Mouse (Mus musculus): ENCODE results near the gene Ctsf. TPM values are rescaled to one million over a fixed set of nuclear protein-coding genes. Genes with fewer than 3 reads are reported as not detected.
"Not testable (repeated sequence)": the region's sequence is repeated elsewhere in the genome, so short reads cannot be mapped to it uniquely, and the experiment has no call there.

Gene Ctsf
- polyA plus RNA-seq (2015; fragmentation: Nextera tagmentation; extraction: Ambion mirVana) = 25.2 and 26.3 TPM in 2 replicates

DNA sequence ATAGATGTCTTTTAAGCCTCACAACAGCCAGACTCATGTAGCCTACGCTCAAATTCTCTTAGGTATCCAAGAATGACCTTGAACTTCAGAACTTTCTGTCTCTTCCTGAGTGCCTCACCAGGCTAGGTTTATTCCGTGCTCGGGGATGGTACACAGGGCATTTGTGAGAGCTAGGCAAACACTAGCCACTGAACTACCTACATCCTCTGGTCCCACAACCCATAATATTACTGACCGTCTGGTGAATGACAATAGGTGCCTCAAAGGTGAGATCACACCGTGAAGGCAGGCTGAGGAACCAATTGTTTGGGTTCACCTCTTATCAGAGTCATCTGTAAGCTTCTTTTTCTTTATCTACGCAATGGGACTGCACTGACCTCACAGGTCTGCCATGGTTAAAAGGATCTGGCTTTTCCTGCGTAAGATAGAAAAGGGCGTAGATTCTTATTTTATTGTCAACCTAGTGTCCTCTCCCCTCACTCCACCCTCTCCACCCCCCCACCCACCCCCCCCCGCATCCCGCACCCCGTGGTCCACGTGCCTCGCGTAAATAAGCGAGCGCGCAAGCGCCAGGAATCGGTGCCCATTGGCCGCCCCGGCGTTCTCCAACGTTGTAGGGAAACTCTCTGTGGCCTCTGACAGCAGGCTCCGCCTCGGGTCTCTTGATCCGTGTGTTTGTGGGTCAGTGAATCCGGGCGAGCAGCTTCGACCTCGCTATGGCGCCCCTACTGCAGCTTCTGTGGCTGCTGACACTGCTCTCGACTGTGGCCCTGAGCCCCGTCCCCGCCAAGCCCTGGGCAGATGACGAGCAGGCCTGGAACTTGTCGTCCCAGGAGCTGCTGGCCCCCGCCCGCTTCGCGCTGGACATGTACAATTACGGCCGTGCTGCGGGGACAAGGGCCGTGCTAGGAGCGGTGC, at the start of gene Ctsf:
Gene Ctsf (plus strand): TSS at position 579 of the 918 bp plus-strand sequence.
- H3K9me3 ChIP-seq = no peaks in the 10 kb centered on the region
- peaks cover 10% of the 10 kb centered on the region; the same call in 1 of the 2 replicates for H3K4me1 ChIP-seq (replicated peaks)
- peak within 1 kb of the TSS; percentile 50 for H3K9ac ChIP-seq
- H3K4me2 ChIP-seq (replicated peaks) = peak within 1 kb of the TSS; percentile 98
- H3K27ac ChIP-seq = no peak within 1 kb of the TSS
- 2% methylated on average over 45 of the region's 45 CpGs for WGBS
- peak; percentile 90 for ATAC-seq
- peak within 1 kb of the TSS; percentile 51 for H3K4me3 ChIP-seq (replicated peaks)
- H3K36me3 ChIP-seq = no peaks in the 10 kb centered on the region
- H3K27me3 ChIP-seq (replicated peaks) = no peaks in the 10 kb centered on the region

DNA sequence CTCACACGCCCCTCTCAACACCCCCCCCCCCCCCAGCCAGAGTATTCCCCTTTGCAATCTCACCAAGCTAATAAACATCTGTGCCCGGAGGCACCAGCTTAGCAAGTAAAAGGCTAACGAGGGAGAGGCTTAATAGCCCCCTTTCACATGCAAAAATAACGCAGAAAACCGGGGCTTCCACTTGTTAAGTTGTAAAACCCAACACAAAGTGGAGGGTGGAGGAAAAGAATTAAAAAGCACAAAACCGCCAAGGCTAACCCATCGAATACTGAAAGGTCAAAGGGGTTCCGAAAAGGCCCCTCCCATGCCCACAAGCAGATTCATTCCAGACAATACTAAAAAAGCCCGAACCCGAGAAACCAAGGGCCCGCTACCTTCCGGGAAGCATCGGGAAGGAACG, 44.6 kb upstream of the Ctsf start:
- Histone ChIP-seq H3K9me3 (no peaks in the 10 kb centered on the region), H3K4me1 (replicated peaks) (peaks cover 7% of the 10 kb centered on the region), H3K27me3 (replicated peaks) (no peaks in the 10 kb centered on the region), H3K4me2 (replicated peaks) (peak overlapping the region; percentile 75), H3K27ac (peak overlapping the region; percentile 94; the same call in 1 of the 2 replicates), H3K9ac (peak overlapping the region; percentile 68), H3K4me3 (replicated peaks) (peak overlapping the region; percentile 78), H3K36me3 (no peaks in the 10 kb centered on the region)
- 0% methylated on average over 14 of the region's 14 CpGs for WGBS
- ATAC-seq = no peak

DNA sequence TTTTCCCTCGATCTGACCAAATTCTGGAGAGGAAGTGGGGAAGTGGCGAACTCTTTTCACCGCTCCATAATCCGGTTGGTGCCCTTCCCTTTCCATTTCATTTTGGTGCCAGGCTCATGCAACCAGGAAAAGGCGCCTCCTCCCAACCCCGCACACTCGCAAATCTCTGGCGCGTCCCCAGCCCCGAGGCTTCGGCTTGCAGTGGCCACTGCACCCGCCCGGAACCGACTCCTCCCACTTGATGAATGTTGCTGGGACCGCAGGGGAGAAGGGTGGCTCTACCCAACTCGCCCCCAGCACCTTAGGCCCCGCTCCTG, 44.2 kb upstream of the Ctsf start:
- H3K9ac ChIP-seq = peak overlapping the region; percentile 68
- H3K27ac ChIP-seq = peak overlapping the region; percentile 94
- peaks cover 7% of the 10 kb centered on the region for H3K4me1 ChIP-seq (replicated peaks)
- H3K4me3 ChIP-seq (replicated peaks) = peak overlapping the region; percentile 78
- no peaks in the 10 kb centered on the region for H3K27me3 ChIP-seq (replicated peaks)
- WGBS = 0% methylated on average over 16 of the region's 17 CpGs
- H3K36me3 ChIP-seq = no peaks in the 10 kb centered on the region
- no peak for ATAC-seq
- H3K9me3 ChIP-seq = 0 out of 2 replicates have a peak, but pooled peaks cover under 1% of the 10 kb centered on the region
- peak overlapping the region; percentile 75 for H3K4me2 ChIP-seq (replicated peaks)

DNA sequence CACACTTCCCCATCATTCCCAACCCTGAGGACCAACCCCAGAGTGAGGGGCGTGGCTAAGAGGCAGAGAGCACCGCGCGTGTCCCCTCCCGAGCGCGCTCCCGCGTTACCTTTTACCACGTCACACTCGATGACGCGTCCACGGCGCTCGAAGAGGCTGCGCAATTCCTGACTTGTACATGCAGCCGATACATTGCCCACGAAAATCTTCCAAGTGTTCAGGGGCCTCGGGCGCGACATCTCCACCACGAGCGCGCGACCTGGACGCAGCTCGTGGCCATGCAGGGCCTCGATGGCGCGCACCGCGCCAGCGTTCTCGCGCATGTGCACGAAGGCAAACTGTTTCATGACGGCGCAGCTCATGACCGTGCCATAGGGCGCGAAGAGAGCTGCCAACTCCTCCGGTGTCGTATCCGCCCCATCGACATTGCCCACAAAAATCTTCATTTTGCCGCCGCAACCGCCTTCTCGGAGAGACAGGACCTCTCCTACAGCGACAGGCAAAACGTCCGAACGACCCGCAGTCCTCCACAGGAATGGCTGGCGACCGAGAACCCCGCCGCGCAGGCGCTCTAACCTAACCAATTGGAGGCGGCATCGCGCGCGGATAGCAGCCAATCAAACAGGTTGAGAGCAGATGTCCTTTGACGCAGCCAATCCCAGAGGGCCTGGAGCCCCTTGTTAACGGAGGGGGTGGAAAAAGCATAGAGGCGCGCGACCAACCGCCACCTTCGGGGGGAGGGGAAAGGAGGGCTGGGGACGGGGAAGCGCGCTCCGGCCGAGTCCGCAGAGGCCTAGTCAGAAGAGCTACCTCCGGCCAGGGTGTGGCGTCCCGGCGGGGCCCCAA, 43.6 kb upstream of the Ctsf start, which contains the start of the genes Gm21992 and Rbm14:
Gene Gm21992 (minus strand): TSS at position 550 of the 846 bp plus-strand sequence.
Gene Rbm14 (minus strand): TSS at position 572 of the 846 bp plus-strand sequence.
- peak within 1 kb of the TSS; percentile 78 for H3K4me3 ChIP-seq (replicated peaks)
- WGBS = under 1% methylated on average over 83 of the region's 83 CpGs
- H3K4me1 ChIP-seq (replicated peaks) = peaks cover 7% of the 10 kb centered on the region
- H3K4me2 ChIP-seq (replicated peaks) = peak within 1 kb of the TSS; percentile 75
- no peaks in the 10 kb centered on the region for H3K36me3 ChIP-seq
- no peaks in the 10 kb centered on the region for H3K27me3 ChIP-seq (replicated peaks)
- H3K9ac ChIP-seq = peak within 1 kb of the TSS; percentile 89
- ATAC-seq = peak; percentile 99
- 0 out of 2 replicates have a peak, but pooled peaks cover 2% of the 10 kb centered on the region for H3K9me3 ChIP-seq
- H3K27ac ChIP-seq = peak within 1 kb of the TSS; percentile 98

DNA sequence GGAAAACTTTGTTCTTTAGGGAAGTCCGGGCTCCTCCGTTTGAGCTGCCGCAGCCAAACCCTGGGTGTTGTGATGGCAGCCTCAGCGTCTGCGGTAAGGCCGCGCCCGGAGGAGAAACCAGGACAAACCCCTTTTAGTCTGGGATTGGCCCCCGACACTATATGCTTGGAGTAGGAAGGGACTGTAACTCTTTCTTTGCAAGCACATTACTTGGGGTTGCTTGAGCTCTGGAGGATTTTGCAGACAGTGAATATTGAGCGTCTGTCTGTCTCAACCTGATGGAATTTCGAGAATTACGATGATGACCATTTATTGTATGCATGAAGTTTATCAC, 43.1 kb upstream of the Ctsf start:
- H3K9me3 ChIP-seq = 0 out of 2 replicates have a peak, but pooled peaks cover 2% of the 10 kb centered on the region
- H3K27me3 ChIP-seq (replicated peaks) = no peaks in the 10 kb centered on the region
- H3K4me3 ChIP-seq (replicated peaks) = peak overlapping the region; percentile 78
- H3K4me2 ChIP-seq (replicated peaks) = peak overlapping the region; percentile 55
- H3K27ac ChIP-seq = peak overlapping the region; percentile 98
- 2% methylated on average over 12 of the region's 12 CpGs for WGBS
- ATAC-seq = no peak; the same call in 1 of the 2 replicates
- peaks cover 7% of the 10 kb centered on the region for H3K4me1 ChIP-seq (replicated peaks)
- H3K9ac ChIP-seq = peak overlapping the region; percentile 89
- H3K36me3 ChIP-seq = no peaks in the 10 kb centered on the region

DNA sequence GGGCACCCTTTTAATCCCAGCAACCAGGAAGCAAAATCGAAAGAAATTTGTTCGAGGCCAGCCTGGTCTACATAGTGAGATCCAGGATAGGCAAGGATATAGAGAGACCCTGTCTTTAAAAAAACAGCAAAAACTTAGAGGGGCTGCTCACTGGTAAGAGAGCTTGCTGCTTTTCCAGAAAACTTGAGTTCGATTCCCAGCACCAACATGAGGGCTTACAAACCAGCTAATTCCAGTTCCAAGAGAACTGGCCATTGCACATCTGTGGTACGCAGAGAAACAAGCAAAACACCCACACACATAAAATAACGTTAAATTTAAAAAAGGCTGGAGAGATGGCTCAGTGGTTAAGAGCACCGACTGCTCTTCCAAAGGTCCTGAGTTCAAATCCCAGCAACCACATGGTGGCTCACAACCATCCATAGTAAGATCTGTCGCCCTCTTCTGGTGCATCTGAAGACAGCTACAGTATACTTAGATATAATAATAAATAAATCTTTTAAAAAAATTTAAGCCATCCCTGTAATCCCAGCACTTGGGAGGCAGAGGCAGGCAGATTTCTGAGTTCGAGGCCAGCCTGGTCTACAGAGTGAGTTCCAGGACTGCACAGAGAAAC, 42.5 kb upstream of the Ctsf start:
- H3K27ac ChIP-seq = peak overlapping the region; percentile 98
- peak overlapping the region; percentile 55 for H3K4me2 ChIP-seq (replicated peaks)
- H3K4me1 ChIP-seq (replicated peaks); H3K36me3 ChIP-seq; ATAC-seq; H3K27me3 ChIP-seq (replicated peaks); H3K9me3 ChIP-seq: not testable (repeated sequence)
- peak overlapping the region; percentile 89 for H3K9ac ChIP-seq
- 72% methylated on average over 8 of the region's 8 CpGs for WGBS
- peak overlapping the region; percentile 78 for H3K4me3 ChIP-seq (replicated peaks)

DNA sequence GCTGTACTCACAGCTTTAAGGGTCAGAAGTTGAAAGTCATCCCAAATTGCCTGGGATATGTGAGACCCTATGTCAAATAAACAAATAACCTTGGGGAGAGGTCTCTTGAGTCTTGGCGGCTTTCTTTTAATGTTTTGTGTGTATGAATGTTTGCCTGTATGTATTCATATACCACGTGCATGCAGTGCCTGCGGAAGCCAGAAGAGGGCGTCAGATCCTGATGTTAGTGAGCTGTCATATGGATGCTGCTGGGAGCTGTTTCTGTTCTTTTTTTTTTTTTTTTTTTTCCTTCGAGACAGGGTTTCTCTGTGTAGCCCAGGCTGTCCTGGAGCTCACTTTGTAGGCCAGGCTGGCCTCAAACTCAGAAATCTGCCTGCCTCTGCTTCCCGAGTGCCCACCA, 41.9 kb upstream of the Ctsf start:
- Histone ChIP-seq H3K36me3 (no peaks in the 10 kb centered on the region), H3K9me3 (0 out of 2 replicates have a peak, but pooled peaks cover 2% of the 10 kb centered on the region), H3K4me1 (replicated peaks) (peaks cover 9% of the 10 kb centered on the region), H3K9ac (no peak overlapping the region), H3K27me3 (replicated peaks) (no peaks in the 10 kb centered on the region), H3K4me3 (replicated peaks) (no peak overlapping the region), H3K27ac (no peak overlapping the region), H3K4me2 (replicated peaks) (no peak overlapping the region)
- ATAC-seq = no peak
- WGBS = 83% methylated on average over 6 of the region's 6 CpGs

DNA sequence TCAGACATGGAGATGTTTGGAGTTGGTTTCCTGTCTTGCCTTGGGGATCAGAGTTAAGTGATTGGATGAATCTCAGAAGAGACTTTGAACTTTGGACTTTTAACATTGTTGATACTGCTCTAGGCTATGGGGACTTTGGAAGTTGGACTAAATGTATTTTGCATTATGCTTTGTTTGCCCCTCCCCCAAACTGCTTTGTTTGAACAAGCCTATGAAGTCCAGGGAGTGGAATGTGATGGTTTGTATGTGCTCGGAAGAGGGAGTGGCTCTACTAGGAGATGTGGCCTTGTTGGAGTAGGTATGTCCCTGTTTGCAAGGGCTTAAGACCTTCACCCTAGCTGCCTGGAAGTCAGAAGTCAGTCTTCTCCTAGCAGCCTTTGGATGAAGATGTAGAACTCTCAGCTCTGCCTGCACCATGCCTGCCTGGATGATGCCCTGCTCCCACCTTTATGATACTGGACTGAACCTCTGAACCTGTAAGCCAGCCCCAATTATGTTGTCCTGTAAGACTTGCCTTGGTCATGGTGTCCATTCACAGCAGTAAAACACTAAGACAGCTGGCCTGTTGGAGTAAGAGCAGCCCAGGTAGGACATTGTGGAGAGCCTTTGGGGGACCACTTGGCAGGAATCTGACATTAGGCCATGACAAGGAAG, 37.6 kb upstream of the Ctsf start:
- Histone ChIP-seq H3K9ac (no peak overlapping the region), H3K36me3 (no peaks in the 10 kb centered on the region), H3K4me2 (replicated peaks) (no peak overlapping the region; the same call in 1 of the 2 replicates), H3K4me3 (replicated peaks) (no peak overlapping the region), H3K9me3 (0 out of 2 replicates have a peak, but pooled peaks cover 2% of the 10 kb centered on the region), H3K27me3 (replicated peaks) (no peaks in the 10 kb centered on the region), H3K4me1 (replicated peaks) (peaks cover 2% of the 10 kb centered on the region; the same call in 1 of the 2 replicates), H3K27ac (peak overlapping the region; percentile 72)
- WGBS = 39% methylated on average over 1 of the region's 1 CpGs
- ATAC-seq = peak; percentile 77

DNA sequence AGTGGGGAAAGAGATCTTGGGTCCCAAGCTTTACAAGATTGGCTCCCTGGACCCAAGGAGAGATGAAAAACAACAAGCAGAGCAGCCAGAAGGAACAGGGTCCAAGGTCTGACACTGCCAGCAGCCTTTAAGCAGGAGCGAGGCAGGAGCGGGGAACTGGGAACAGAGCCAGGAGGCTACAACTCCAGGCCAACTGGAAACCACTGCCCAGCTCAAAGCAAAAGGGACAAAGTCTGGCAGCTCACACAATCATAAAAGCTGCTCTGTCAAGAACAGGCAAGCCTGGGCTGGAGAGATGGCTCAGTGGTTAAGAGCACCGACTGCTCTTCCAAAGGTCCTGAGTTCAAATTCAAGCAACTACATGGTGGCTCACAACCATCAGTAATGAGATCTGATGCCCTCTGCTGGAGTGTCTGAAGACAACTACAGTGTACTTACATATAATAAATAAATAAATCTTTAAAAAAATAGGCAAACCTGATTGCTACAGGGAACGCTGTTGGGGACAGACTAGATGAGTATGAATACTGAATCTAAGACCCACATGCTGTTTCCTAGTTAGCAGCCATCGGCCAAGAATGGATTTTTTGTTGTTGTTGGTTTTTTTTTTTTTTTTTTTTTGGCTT, 34.1 kb upstream of the Ctsf start:
- ATAC-seq = peak; percentile 96
- Histone ChIP-seq H3K27ac (0 out of 2 replicates have a peak overlapping the region, but pooled peaks have one; percentile 40), H3K4me2 (replicated peaks) (no peak overlapping the region), H3K36me3 (peaks cover 7% of the 10 kb centered on the region), H3K4me3 (replicated peaks) (no peak overlapping the region), H3K4me1 (replicated peaks) (peaks cover 2% of the 10 kb centered on the region; the same call in 1 of the 2 replicates), H3K27me3 (replicated peaks) (no peaks in the 10 kb centered on the region), H3K9me3 (0 out of 2 replicates have a peak, but pooled peaks cover under 1% of the 10 kb centered on the region), H3K9ac (no peak overlapping the region)
- 55% methylated on average over 5 of the region's 5 CpGs for WGBS

DNA sequence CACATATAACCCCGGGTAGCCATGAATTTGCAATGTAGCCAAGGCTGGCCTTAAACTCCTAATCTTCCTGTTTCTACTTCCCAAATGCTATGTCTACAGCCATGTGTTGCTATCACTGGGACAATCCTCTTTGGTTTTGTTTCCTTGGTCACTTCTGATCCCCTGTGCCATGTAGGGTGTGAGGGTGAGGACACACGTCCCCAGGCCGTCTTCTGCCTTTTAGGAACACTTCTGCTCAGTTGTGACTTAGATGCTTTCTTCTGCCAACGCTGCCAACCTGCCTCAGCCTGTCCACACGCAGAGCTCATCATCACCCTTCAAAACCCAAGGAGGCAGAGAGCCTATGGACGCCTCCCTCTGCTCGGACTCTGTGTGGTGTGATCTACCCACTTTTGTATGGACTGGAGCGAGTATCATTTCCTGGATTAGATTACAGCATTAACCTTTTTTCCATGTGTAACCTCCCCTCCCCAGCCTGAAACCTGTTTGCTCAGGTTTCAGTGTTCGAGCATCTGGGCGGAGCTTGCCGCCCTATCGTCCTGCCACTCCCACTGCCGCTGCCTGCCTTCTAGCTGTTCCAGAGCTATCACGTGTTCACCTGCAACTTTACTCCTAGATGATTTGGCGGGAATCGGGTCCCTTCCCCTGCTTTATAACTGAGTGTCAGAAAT, 26.4 kb upstream of the Ctsf start:
- no peaks in the 10 kb centered on the region for H3K4me1 ChIP-seq (replicated peaks)
- no peaks in the 10 kb centered on the region for H3K27me3 ChIP-seq (replicated peaks)
- peaks cover 7% of the 10 kb centered on the region for H3K36me3 ChIP-seq
- H3K27ac ChIP-seq = peak overlapping the region; percentile 67
- peak; percentile 89 for ATAC-seq
- 52% methylated on average over 16 of the region's 16 CpGs for WGBS
- H3K4me2 ChIP-seq (replicated peaks) = 0 out of 2 replicates have a peak overlapping the region, but pooled peaks have one; percentile 12
- H3K9ac ChIP-seq = no peak overlapping the region
- H3K9me3 ChIP-seq = no peaks in the 10 kb centered on the region
- no peak overlapping the region for H3K4me3 ChIP-seq (replicated peaks)
